Mouse (Mus musculus) liver, adult 2 months (tissue): Measurements from ENCODE around the gene Tbx1.

Experiments used
- CTCF ChIP-seq: fragments of 200-500 bp; IDR thresholded peaks from 2 replicates; pipeline ENCODE4 v1.5.1; 2011; ENCODE audit warnings: low read depth, low read length, control low read depth
- POLR2A ChIP-seq: fragments of 200-500 bp; IDR thresholded peaks from 2 replicates; pipeline ENCODE4 v1.6.1; 2011; ENCODE audit warnings: low read length, control low read depth; ENCODE audit not compliant: insufficient read depth; ENCODE audit errors: extremely low read depth

DNA sequence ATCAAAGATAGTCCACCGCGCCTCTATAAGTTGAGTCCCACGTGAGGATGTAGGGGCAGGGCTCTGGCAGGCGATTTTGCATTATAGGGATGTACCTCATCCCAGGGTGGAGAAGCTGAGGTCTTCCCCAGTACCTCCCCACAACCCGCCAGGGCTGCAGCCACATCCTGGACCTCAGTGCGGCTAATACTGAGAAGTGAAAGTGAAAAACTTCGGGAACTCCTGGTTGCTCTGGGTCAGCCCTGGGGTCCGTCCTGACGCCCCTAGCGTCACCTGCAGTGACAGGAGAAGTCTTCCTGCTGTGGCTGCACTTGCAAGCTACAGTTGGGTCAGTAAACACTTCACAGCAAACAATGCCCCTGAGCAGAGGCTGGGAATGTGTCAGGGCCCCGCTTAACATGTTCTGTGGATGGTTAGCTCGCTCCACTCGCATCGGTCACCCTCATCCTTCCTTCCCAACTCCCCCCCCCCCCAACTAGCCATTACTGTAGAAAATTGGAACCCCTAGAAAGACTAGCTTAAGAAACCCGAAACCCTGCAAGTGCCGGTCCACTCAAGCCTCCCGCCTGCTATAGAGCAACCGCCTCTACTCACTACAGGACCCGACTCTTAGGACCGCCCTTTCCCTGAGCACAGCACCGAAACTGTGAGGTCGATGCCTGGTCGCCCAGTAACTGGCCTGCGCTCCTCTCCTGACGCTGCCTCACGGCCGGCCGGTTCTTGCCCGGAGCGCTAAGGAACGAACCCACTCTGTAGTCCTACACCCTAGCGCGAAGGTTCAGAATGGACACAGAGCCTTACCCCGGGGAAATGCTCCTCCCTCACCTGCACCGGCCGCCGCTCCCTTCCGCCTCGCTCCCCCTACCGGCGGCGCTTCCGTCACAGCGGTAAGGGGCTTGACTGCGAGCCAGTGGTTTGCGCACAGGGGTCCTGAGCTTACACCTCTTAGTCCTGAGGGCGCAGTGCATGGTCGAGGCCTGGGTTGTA is at the start of gene Tbx1:
- TF ChIP-seq CTCF: peak; percentile 53
- TF ChIP-seq POLR2A: no peak
